Mouse (Mus musculus): Measurements from ENCODE around the gene Mycbpap.

Mycbpap gene

DNA sequence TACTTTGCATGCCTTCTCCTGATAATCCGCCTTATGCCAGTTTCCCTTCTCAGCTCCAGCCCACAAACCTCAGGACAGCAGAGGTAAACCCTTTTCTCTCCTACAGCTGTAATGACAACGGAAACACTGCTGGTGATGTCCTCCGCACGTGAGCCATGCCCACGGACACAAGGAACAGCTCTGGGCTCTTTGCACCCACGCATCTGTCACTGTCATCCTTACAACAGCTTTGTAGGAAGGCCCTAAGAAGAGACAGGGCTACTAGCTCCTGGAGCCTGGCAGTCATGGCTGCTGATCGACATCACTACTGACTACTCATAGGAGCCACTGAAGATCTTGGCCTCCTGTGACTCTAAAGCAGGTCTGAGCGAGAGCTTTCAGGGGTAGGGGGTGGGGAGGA, 11.6 kb upstream of the Mycbpap start:
- no peak for DNase-seq (ENCODE audit: low read depth in 2 of 2, low spot score in 2 of 2)

GRCm38 (mm10) chr11:94528879-94529278, 7.3 kb upstream of the Mycbpap start:
- DNase-seq (ENCODE audit: low read depth in 2 of 2, low spot score in 2 of 2): no peak

DNA sequence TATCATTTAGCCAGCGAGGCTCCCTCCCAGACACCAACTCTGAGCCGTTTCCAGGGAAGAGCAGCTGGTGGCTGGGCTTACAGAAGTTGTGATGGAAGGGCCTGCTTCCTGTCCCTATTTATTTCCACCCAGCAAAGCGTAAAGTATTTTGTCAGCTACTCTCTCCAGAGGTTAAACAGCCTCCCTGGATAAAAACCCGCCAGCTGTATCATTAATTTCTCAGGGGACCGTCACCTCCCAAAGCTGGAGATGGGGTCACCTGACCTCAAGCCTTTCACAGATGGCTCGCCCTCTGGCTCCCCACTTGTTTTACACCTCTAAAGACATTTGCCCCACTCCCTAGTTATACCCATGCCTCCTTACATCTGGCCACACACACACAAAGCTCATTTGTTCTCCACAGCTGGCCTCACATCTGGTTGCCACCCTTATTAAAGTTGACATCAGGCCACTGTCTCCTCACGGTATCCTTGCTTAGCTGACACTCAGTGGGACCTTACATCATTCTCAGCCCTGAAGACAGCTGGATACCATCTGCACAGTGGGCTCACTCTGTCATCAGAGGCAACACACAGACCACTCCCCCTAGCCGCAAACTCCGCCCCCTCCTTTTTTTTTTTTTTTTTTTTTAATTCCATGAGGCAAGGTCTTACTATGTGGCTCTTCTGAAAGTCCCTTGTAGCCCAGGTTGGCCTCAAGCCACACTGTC, 4.8 kb upstream of the Mycbpap start:
- DNase-seq (ENCODE audit: low read depth in 2 of 2, low spot score in 2 of 2): no peak

DNA sequence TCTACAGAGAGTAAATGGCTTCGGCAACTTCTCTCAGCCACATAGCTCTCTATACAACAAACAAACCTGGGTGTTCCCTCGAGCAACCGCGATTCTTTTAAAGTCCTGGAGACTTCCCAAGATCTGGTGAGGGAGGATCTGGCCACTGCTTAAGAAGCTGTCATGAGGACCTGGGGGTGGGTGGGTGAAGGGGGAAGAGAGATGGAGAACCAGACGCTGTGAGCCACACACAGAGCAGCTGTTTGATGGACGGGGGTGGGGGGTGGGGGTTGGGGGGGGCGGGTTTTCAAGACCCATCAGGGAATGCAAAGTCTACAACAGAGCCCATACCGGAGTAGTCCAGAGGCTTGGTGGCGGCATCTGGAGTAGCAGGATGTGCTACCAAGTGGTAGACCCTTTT, 8.1 kb downstream of the Mycbpap start:
- DNase-seq (ENCODE audit: low read depth in 2 of 2, low spot score in 2 of 2): no peak

DNA sequence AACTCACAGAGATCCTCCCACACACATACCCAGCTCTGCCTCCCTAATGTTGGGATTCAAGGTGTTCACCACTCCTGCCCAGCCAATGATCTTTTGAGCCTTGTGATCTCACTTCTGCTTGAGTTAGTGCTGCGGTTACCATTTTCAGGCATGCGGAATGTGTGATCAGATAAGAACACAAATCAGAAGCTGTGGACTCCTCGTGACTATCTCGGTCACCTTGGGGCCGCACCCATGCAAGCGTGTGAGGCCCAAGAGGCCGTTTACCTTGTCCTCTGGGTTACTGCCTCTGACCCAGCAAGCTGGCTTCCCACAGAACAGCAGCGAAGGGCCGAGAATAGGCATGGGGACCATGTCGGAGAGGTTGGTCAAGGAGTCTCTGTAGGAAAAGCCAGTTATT, 12.6 kb downstream of the Mycbpap start:
- no peak for DNase-seq (ENCODE audit: low read depth in 2 of 2, low spot score in 2 of 2)

DNA sequence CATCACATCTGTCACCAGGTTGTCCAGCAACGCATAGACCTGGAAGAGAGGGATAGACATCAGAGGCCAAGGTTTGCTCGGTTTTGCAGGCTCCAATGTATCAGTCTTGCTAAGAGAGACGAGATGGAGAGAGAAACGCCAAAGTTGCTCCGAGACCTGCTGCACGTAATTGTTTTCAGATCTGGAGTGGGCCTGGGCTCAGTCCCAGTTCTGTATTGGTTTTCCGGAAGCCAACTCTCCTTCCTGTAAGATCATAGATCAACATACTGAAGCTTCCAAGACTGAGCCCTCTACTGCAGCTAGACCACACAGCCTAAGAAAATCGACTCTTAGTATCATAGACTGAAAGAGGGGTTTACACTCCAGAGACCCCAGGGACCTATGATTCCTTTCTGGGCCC, 20.1 kb downstream of the Mycbpap start:
- no peak for DNase-seq (ENCODE audit: low read depth in 2 of 2, low spot score in 2 of 2)

- no peak for DNase-seq (ENCODE audit: low read depth in 2 of 2, low spot score in 2 of 2)
Observed at GRCm38 (mm10) chr11:94500362-94500761, 21.2 kb downstream of the Mycbpap start.

DNA sequence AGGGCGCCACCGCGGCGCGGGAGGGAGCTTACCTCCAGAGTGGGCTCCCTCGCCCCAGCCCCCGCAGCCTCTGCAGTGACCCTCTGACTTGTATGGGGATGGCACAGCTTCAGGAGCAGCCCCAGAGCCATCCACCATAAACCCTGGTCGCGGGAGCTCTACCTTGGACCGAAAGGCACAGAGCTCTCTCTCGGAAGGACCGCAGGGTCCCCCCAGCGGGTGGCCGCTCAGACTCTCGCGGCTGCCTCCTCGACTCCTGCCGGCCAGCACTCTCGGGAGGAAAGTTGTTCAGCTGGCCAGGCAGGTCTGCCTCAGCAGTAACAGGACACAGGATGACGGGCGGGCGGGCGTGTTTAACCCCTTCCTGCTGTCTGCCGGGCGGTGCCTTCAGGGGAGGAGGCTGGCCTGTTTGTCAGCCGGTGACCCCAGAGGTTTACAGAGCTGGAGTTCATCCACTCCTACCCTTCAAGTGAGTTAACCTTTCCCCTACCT, 21.8 kb downstream of the Mycbpap start, which contains the start of gene Epn3:
Gene Epn3 (minus strand): TSS at position 314 of the 492 bp plus-strand sequence.
- DNase-seq (ENCODE audit: low read depth in 2 of 2, low spot score in 2 of 2): no peak

- no peak for DNase-seq (ENCODE audit: low read depth in 2 of 2, low spot score in 2 of 2)
Observed at GRCm38 (mm10) chr11:94499035-94499434, 22.5 kb downstream of the Mycbpap start.

- DNase-seq (ENCODE audit: low read depth in 2 of 2, low spot score in 2 of 2): no peak
Observed at GRCm38 (mm10) chr11:94498093-94498996, 23.2 kb downstream of the Mycbpap start.

GRCm38 (mm10) chr11:94495415-94495814, 26.1 kb downstream of the Mycbpap start:
- DNase-seq (ENCODE audit: low read depth in 2 of 2, low spot score in 2 of 2): no peak

DNA sequence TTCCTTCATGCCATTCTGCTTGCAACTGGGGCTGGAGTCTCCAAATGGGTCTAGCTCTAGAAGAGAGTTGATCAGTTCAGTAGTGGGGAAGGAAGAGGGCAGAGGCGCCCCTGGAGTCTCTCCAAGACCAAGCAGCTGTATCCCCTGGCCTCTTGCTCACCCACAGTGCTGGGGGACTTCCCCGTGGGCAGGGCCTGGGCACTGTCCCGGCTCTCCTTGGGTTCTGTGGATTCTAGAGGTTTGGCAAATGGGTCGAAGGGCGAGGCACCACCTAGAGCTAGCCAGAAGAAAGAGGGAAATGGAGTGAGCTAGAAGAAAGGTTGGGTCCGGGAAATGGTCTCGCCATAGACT, 29.8 kb downstream of the Mycbpap start:
- DNase-seq (ENCODE audit: low read depth in 2 of 2, low spot score in 2 of 2): no peak

DNA sequence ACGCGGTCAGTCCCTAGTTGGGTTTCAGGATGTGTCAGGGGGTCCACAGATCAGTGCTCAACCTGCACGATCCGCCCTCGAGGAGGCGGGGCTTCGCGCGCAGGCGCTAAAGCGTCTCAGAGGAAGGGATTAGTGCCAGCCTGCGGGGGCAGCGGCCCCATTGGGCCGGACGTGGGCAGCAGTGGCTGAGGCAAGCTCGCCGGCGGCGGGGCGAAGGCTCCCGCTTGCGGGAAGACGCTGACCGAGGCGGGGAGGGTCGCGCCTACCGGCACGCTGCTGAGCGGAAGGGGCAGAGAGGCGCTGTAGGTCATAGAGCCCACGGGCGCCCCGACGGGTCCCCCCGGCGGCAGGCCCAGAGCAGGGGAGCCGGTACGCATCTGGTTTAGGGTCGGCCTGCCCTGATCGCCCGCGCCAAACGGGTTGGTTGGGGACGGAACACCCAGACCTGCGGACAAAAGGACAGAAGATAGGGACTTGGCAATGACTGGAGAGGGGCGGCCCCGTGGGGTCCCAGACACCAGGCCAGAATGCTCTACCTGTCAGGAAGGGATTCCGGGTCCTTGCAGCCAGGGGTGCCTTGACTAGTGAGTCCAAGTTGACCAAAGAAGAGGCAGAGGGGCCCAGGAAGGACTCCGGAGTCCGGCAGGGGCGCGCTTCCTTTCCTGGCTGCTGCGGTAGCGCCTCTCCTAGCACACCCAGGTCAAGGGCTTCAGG, 30.4 kb downstream of the Mycbpap start:
- no peak for DNase-seq (ENCODE audit: low read depth in 2 of 2, low spot score in 2 of 2)

DNA sequence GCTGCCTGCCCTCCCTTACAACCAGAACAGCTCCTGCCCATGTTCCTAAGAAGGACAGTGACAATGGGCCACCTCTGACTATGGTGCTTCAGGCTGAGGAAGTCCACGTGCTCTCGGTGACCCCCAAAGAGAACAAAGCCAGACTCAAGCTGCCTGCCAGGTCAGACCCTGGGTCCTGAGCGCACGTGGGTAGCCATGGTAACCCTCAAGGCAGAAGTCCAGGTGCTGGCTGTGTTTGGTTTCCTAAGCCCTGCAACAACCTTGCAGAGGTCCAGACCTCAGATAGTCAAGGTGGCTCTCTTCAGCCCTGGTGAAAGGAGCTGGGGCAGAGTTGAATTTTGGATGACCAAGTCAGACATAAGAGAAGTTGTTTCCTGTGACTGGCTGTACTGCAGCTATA, 31.8 kb downstream of the Mycbpap start:
- DNase-seq (ENCODE audit: low read depth in 2 of 2, low spot score in 2 of 2): no peak

GRCm38 (mm10) chr11:94488767-94489533, 32.6 kb downstream of the Mycbpap start:
- DNase-seq (ENCODE audit: low read depth in 2 of 2, low spot score in 2 of 2): no peak

DNA sequence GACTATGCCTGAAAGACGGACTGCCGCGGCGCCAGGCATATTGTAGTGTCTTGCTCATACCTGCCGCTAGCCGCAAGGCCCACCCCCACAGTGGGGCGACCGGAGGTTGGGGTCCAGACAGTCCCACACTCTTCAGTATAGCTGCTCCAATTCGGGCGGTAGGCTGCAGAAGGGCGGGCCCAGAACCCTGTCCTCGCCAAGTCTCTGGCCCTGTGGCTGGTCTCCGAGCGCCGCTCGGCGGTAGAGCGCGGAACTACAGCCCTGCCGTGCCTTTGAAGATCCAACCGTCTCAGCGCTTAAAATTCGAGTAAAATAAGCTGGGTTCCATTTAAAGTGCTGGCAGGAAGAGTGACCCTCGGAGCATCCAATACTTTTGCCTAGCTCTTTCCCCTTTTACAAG, 35.5 kb downstream of the Mycbpap start, which contains the start of gene Spata20:
Gene Spata20 (minus strand): TSS at position 179 of the 400 bp plus-strand sequence.
- DNase-seq (ENCODE audit: low read depth in 2 of 2, low spot score in 2 of 2): peak; percentile 61 to 79

DNA sequence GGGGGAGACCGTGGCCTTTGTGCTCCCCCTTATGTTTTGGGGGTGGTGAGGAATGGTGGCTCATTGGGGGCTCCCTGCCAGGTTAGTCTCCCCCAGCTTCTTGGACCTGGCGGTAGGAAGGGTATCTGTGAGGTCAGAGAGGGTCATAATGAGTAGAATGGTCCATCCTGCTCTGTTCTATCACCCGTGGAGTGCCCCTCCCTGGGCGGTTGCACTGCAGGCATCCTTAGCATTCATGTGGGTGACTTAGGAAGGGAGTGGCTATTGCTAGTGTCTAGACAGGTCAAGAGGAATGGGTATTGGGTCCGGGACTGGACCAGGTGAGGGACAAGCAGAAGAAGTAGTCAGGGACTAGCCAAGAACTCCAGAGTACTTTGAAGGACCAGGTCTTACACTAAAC, 36.3 kb downstream of the Mycbpap start:
- no peak for DNase-seq (ENCODE audit: low read depth in 2 of 2, low spot score in 2 of 2)

DNA sequence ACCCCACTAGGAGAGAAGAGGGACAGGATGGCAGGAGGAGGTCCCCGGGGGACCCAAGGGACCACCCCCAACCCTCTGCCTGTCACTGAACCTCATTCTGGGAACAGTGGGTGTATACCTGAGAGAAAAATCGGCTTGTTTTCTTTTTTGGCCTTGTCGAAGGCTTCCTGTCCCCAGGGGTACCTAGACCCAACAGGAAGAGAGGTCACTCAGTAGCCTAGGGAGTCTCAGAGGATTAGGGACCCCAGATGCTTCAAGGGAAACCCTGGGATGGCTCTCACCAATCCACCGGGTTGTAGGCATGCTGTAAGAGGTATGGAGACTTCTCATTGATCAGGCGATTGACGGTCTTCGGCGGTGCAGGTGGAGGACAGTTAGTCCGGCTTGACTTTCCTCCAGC, 36.9 kb downstream of the Mycbpap start:
- DNase-seq (ENCODE audit: low read depth in 2 of 2, low spot score in 2 of 2): no peak

DNA sequence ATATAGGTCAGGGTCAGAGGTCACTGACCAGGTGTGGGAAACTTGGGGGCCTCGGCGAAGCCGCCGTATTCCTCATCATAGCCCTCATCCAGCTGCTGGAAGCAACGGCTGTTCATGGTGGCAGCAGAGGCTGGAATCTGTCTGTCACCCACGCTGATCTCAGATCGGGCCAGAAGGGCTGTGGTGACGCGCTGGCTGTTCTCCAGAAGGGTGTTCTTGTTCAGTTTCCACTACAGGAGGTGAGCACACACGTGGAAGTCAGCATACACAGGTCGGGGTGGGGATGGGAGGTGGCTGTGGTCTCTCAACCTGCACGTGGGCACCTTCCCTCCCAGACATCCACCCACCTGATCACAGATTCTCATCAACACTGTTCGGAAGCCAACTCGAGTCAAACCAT, 37.6 kb downstream of the Mycbpap start:
- DNase-seq (ENCODE audit: low read depth in 2 of 2, low spot score in 2 of 2): no peak

GRCm38 (mm10) chr11:94483436-94483835, 38.1 kb downstream of the Mycbpap start:
- DNase-seq (ENCODE audit: low read depth in 2 of 2, low spot score in 2 of 2): no peak

GRCm38 (mm10) chr11:94482738-94483137, 38.8 kb downstream of the Mycbpap start:
- DNase-seq (ENCODE audit: low read depth in 2 of 2, low spot score in 2 of 2): no peak

Data from CD8-positive naive resting alpha-beta T cell, adult 2 months (primary cell).